Comparison of ENCODE assay signal across 10 mouse cellular contexts in the genomic region with DNA sequence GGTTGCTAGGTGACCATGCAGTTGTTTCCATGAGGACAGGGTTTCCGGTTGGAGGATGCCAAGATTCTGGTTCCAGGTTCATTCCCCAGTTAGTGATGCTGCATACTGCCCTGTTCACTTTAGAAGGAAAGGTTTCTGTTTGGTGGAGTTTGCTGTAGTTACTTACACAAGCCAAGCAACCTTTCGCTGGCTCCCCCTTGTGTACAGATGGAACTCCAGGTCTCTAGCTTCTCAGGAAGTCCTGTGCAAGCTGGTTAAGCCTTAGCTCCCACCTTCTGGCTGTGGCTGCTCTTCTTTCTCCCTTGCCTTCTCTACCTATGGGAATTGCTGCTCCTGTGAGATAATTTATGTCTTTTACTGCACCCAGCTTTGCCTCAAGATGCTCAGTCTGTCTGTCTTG. TPM values are rescaled to one million over a fixed set of nuclear protein-coding genes. Genes with fewer than 3 reads are reported as not detected.
DNase-seq lines count a peak whose midpoint lies in the region; ATAC-seq and TF ChIP-seq lines count a peak whose summit lies in the region.
"Had no signal": no experiment of that assay in that cellular context is flagged by ENCODE, and none has a peak within 500 bp of the region (broad histone marks: within the 10 kb centered on the region; RNA-seq: fewer than 3 reads in every experiment).

No protein-coding gene starts in this region.

- no peaks in the 10 kb centered on the region for H3K9me3 ChIP-seq in kidney, embryonic 15.5 days (replicated peaks)
- H3K9me3 ChIP-seq in ES-E14 (ENCODE audit: control insufficient read depth, insufficient read depth, low read depth, low read length) = no peaks in the 10 kb centered on the region
- H3K9me3 ChIP-seq in neural tube, embryonic 15.5 days (replicated peaks) = no peaks in the 10 kb centered on the region
- H3K9me3 ChIP-seq: embryonic facial prominence, embryonic 12.5 days; liver, embryonic 15.5 days had no signal

- H3K4me3 ChIP-seq in kidney, embryonic 15.5 days (replicated peaks) = no peak overlapping the region
- no peak overlapping the region for H3K4me3 ChIP-seq in ES-E14 (ENCODE audit: insufficient read depth in 1 of 2, low read depth in 1 of 2, low read length in 2 of 2, poor library complexity in 1 of 2, severe bottlenecking in 1 of 2)
- no peak overlapping the region for H3K4me3 ChIP-seq in neural tube, embryonic 15.5 days (replicated peaks)
- H3K4me3 ChIP-seq: embryonic facial prominence, embryonic 12.5 days; liver, embryonic 15.5 days had no signal

- DNase-seq in kidney, adult 11 months = peak; percentile 5
- DNase-seq in 416B (ENCODE audit: low read depth) (peak; percentile 16), ES-E14 (ENCODE audit: low read depth, low spot score) (peak; percentile 16)
- no peak for DNase-seq in cerebellum, postnatal 25 days
- no peak for DNase-seq in heart, adult 8-10 months (ENCODE audit: low spot score)

- no peak for ATAC-seq in kidney, embryonic 15.5 days (replicated peaks; ENCODE audit: low FRiP score)
- ATAC-seq in hematopoietic stem cell, adult 5-6 weeks (replicated peaks in 1 of 2; ENCODE audit: insufficient read depth in 1 of 2, low FRiP score in 2 of 2, low TSS enrichment in 1 of 2, low read depth in 1 of 2, poor library complexity in 2 of 2, severe bottlenecking in 2 of 2) = peak; percentile 62; a peak in 3 of 4 replicates
- ATAC-seq in neural tube, embryonic 15.5 days (ENCODE audit: low FRiP score) = no peak

- 56% methylated on average over 2 of the region's 2 CpGs for WGBS in kidney, embryonic 15.5 days
- 62% methylated on average over 2 of the region's 2 CpGs for WGBS in neural tube, embryonic 15.5 days

- no peaks in the 10 kb centered on the region for H3K27me3 ChIP-seq in kidney, embryonic 15.5 days
- no peaks in the 10 kb centered on the region for H3K27me3 ChIP-seq in neural tube, embryonic 15.5 days (replicated peaks)
- H3K27me3 ChIP-seq: embryonic facial prominence, embryonic 12.5 days; liver, embryonic 15.5 days had no signal

- in situ Hi-C loops in ES-E14 (cut with MboI; ENCODE audit: low sequenced_read_pairs in 2 of 2, unreplicated experiment in 2 of 2) = no loop called here

- no peak overlapping the region for H3K27ac ChIP-seq in kidney, embryonic 15.5 days
- H3K27ac ChIP-seq in ES-E14 (ENCODE audit: insufficient read depth, low read depth, low read length, poor library complexity, severe bottlenecking) = no peak overlapping the region
- H3K27ac ChIP-seq in neural tube, embryonic 15.5 days (replicated peaks) = no peak overlapping the region
- H3K27ac ChIP-seq: embryonic facial prominence, embryonic 12.5 days; liver, embryonic 15.5 days had no signal

- H3K4me2 ChIP-seq in kidney, embryonic 15.5 days = no peak overlapping the region
- no peak overlapping the region for H3K4me2 ChIP-seq in neural tube, embryonic 15.5 days
- H3K4me2 ChIP-seq: embryonic facial prominence, embryonic 12.5 days; liver, embryonic 15.5 days had no signal

- peaks cover 4% of the 10 kb centered on the region; the same call in 1 of the 2 replicates for H3K4me1 ChIP-seq in kidney, embryonic 15.5 days
- no peaks in the 10 kb centered on the region for H3K4me1 ChIP-seq in ES-E14 (ENCODE audit: control insufficient read depth in 2 of 2, insufficient read depth in 2 of 2, low read length in 2 of 2, poor library complexity in 1 of 2)
- peaks cover 23% of the 10 kb centered on the region for H3K4me1 ChIP-seq in neural tube, embryonic 15.5 days
- H3K4me1 ChIP-seq: liver, embryonic 15.5 days had no signal

- H3K9ac ChIP-seq in kidney, embryonic 15.5 days = no peak overlapping the region
- H3K9ac ChIP-seq in ES-E14 (ENCODE audit: insufficient read depth, low read depth, low read length, poor library complexity, severe bottlenecking) = no peak overlapping the region
- H3K9ac ChIP-seq in neural tube, embryonic 15.5 days (replicated peaks) = no peak overlapping the region
- H3K9ac ChIP-seq: embryonic facial prominence, embryonic 12.5 days; liver, embryonic 15.5 days had no signal

- no peaks in the 10 kb centered on the region for H3K36me3 ChIP-seq in kidney, embryonic 15.5 days
- no peaks in the 10 kb centered on the region for H3K36me3 ChIP-seq in ES-E14 (ENCODE audit: control insufficient read depth, insufficient read depth, low read length, poor library complexity, severe bottlenecking)
- no peaks in the 10 kb centered on the region for H3K36me3 ChIP-seq in neural tube, embryonic 15.5 days
- H3K36me3 ChIP-seq: embryonic facial prominence, embryonic 12.5 days; liver, embryonic 15.5 days had no signal

TF ChIP-seq in ES-E14, 5 proteins besides CTCF, POLR2A, EP300 and RAD21:
- TF ChIP-seq ZC3H11A (IDR thresholded peaks at IDR 0.05; ENCODE audit: borderline replicate concordance, low read depth, low read length) (no peak), ZNF384 (IDR thresholded peaks at IDR 0.05; ENCODE audit: low read depth, low read length) (no peak), CHD2 (IDR thresholded peaks at IDR 0.05; ENCODE audit: low read depth, low read length) (no peak), HCFC1 (IDR thresholded peaks at IDR 0.05; ENCODE audit: borderline replicate concordance, insufficient read depth, low read length) (no peak), MAFK (IDR thresholded peaks at IDR 0.05; ENCODE audit: insufficient read depth, low read depth, low read length) (no peak)

RNA-seq across cellular contexts. Expression of a gene that starts 52.5 kb away (rescaled TPM):
- polyA plus RNA-seq in kidney, embryonic 15.5 days (2015; fragmentation: Nextera tagmentation; extraction: Ambion mirVana) = 0.96 and 1.1 TPM in 2 replicates
- total RNA-seq in ES-E14 (2012; rRNA removed) = 0.16 and 1.2 TPM in 2 replicates
- not detected in 2 replicates for total RNA-seq in hematopoietic stem cell, adult 5-6 weeks (2017)
- 19.9 and 23.2 TPM in 2 replicates for polyA plus RNA-seq in neural tube, embryonic 15.5 days (2015; fragmentation: Nextera tagmentation; extraction: Ambion mirVana)
- under 1 TPM; 0.05 to 0.20 (median 0.17) TPM for total RNA-seq in heart, adult 8-10 months (2022)

Comparison
In these comparisons a context has a peak if more than half of its experiments do, and no peak if none do; other contexts are left out.
1. DNase-seq: peak in kidney, adult 11 months (single experiment), 416B (single experiment) and ES-E14 (single experiment); none in cerebellum, postnatal 25 days (0 of 2) and heart, adult 8-10 months (single experiment).
2. ATAC-seq: peak in hematopoietic stem cell, adult 5-6 weeks (2 of 2); none in kidney, embryonic 15.5 days (single experiment) and neural tube, embryonic 15.5 days (single experiment).